Mouse (Mus musculus) MEL (cell line): ENCODE measurements around the gene Foxj2. TPM values are rescaled to one million over a fixed set of nuclear protein-coding genes. Genes with fewer than 3 reads are reported as not detected.

Experiments used
- DNase-seq: peaks from one replicate; pipeline ENCODE4 v3.0.0; 2011; ENCODE audit warnings: low read depth, low spot score
- H3K27ac ChIP-seq: 2 replicates; pipeline ENCODE4 v1.5.1; 2012; ENCODE audit warnings: low read depth, mild to moderate bottlenecking, control low read depth, low read length, moderate library complexity; ENCODE audit not compliant: control insufficient read depth
- H3K27me3 ChIP-seq, 2 experiments: fragments of 150-350 bp in 1 of 2; sonication (generic) in 1 of 2; 2 replicates each; pipeline ENCODE4 v1.6.1; 2012; ENCODE audit warnings: low read length in 2 of 2, mild to moderate bottlenecking in 2 of 2, improper control_type of control experiment in 1 of 2, moderate library complexity in 1 of 2; ENCODE audit not compliant: insufficient read depth in 2 of 2, control insufficient read depth in 1 of 2
- H3K36me3 ChIP-seq, 2 experiments: 2 replicates each; pipeline ENCODE4 v1.6.1; 2012 to 2014; ENCODE audit warnings: low read length in 2 of 2, improper control_type of control experiment in 1 of 2, inconsistent platforms in 1 of 2, mild to moderate bottlenecking in 1 of 2; ENCODE audit not compliant: insufficient read depth in 2 of 2, control insufficient read depth in 1 of 2
- H3K4me1 ChIP-seq, 2 experiments: fragments of 150-350 bp in 1 of 2; sonication (generic) in 1 of 2; 2 replicates each; pipeline ENCODE4 v1.6.1; 2012; ENCODE audit warnings: low read length in 2 of 2, improper control_type of control experiment in 1 of 2, mild to moderate bottlenecking in 1 of 2; ENCODE audit not compliant: insufficient read depth in 2 of 2, control insufficient read depth in 1 of 2
- H3K4me3 ChIP-seq, 2 experiments: fragments of 150-350 bp in 1 of 2; sonication (generic) in 1 of 2; 2 replicates each; pipeline ENCODE4 v1.5.1; 2012; ENCODE audit warnings: low read depth in 2 of 2, low read length in 2 of 2, mild to moderate bottlenecking in 2 of 2, moderate library complexity in 2 of 2, control low read depth in 1 of 2, improper control_type of control experiment in 1 of 2; ENCODE audit not compliant: control insufficient read depth in 1 of 2, insufficient read depth in 1 of 2
- H3K79me2 ChIP-seq: 2 replicates; pipeline ENCODE4 v1.6.1; 2012; ENCODE audit warnings: mild to moderate bottlenecking, low read length, moderate library complexity; ENCODE audit not compliant: control insufficient read depth, poor library complexity, insufficient read depth
- H3K9ac ChIP-seq: 2 replicates; pipeline ENCODE4 v1.6.1; 2012; ENCODE audit warnings: low read depth, mild to moderate bottlenecking, control low read depth, low read length, moderate library complexity; ENCODE audit not compliant: control insufficient read depth, poor library complexity, severe bottlenecking
- H3K9me3 ChIP-seq: fragments of 150-350 bp; sonication (generic); replicated peaks from 2 replicates; pipeline ENCODE4 v1.6.1; 2012; ENCODE audit warnings: mild to moderate bottlenecking, low read length, improper control_type of control experiment, moderate library complexity; ENCODE audit not compliant: insufficient read depth
- CTCF ChIP-seq, 3 experiments: IDR thresholded peaks in 2 of 3; conservative IDR thresholded peaks in 1 of 3; 2 replicates each; pipeline ENCODE4 v1.5.1; 2011 to 2012; ENCODE audit warnings: low read length in 3 of 3, low read depth in 2 of 3, mild to moderate bottlenecking in 2 of 3, improper control_type of control experiment in 1 of 3, inconsistent platforms in 1 of 3, mixed read lengths in 1 of 3, moderate library complexity in 1 of 3; ENCODE audit not compliant: control insufficient read depth in 1 of 3, insufficient read depth in 1 of 3, poor library complexity in 1 of 3, severe bottlenecking in 1 of 3
- EP300 ChIP-seq, 2 experiments: IDR thresholded peaks; 2 replicates each; pipeline ENCODE4 v1.6.1; 2011; ENCODE audit warnings: improper control_type of control experiment in 2 of 2, low read length in 2 of 2, low read depth in 1 of 2, mild to moderate bottlenecking in 1 of 2
- ETS1 ChIP-seq: IDR thresholded peaks from 2 replicates; pipeline ENCODE4 v1.6.1; 2012; ENCODE audit warnings: low read depth, mild to moderate bottlenecking, inconsistent platforms, low read length, improper control_type of control experiment, moderate library complexity
- GABPA ChIP-seq: IDR thresholded peaks from 2 replicates; pipeline ENCODE4 v1.6.1; 2012; ENCODE audit warnings: low read depth, mild to moderate bottlenecking, inconsistent platforms, low read length, improper control_type of control experiment, moderate library complexity
- HCFC1 ChIP-seq: IDR thresholded peaks from 2 replicates; pipeline ENCODE4 v1.6.1; 2012; ENCODE audit warnings: low read depth, mild to moderate bottlenecking, inconsistent platforms, low read length, improper control_type of control experiment, moderate library complexity
- KAT2A ChIP-seq: conservative IDR thresholded peaks from 2 replicates; pipeline ENCODE4 v1.6.1; 2012; ENCODE audit warnings: low read depth, low read length, improper control_type of control experiment, inconsistent platforms
- MAX ChIP-seq: IDR thresholded peaks from 2 replicates; pipeline ENCODE4 v1.6.1; 2011; ENCODE audit warnings: low read length, improper control_type of control experiment
- MAZ ChIP-seq: IDR thresholded peaks from 2 replicates; pipeline ENCODE4 v1.6.1; 2012; ENCODE audit warnings: low read depth, mild to moderate bottlenecking, inconsistent platforms, low read length, improper control_type of control experiment
- MEF2A ChIP-seq: IDR thresholded peaks from 2 replicates; pipeline ENCODE4 v1.6.1; 2014; ENCODE audit warnings: low read depth, mild to moderate bottlenecking, inconsistent platforms, low read length, improper control_type of control experiment; ENCODE audit not compliant: poor library complexity, insufficient replicate concordance, severe bottlenecking; ENCODE audit errors: extremely low read depth
- MXI1 ChIP-seq: IDR thresholded peaks from 2 replicates; pipeline ENCODE4 v1.6.1; 2011; ENCODE audit warnings: mild to moderate bottlenecking, low read depth, low read length, improper control_type of control experiment
- MYB ChIP-seq: IDR thresholded peaks from 2 replicates; pipeline ENCODE4 v1.6.1; 2011; ENCODE audit warnings: mild to moderate bottlenecking, low read depth, low read length, improper control_type of control experiment
- NELFE ChIP-seq: IDR thresholded peaks from 2 replicates; pipeline ENCODE4 v1.6.1; 2011; ENCODE audit warnings: low read depth, low read length, improper control_type of control experiment
- POLR2A ChIP-seq, 2 experiments: IDR thresholded peaks; 2 replicates each; pipeline ENCODE4 v1.6.1; 2011 to 2012; ENCODE audit warnings: low read length in 2 of 2, mild to moderate bottlenecking in 2 of 2, control low read depth in 1 of 2, improper control_type of control experiment in 1 of 2, low read depth in 1 of 2, moderate library complexity in 1 of 2; ENCODE audit not compliant: control insufficient read depth in 1 of 2, insufficient read depth in 1 of 2, poor library complexity in 1 of 2
- POLR2AphosphoS2 ChIP-seq: IDR thresholded peaks from 2 replicates; pipeline ENCODE4 v1.6.1; 2011; ENCODE audit warnings: low read length, improper control_type of control experiment
- RAD21 ChIP-seq: IDR thresholded peaks from 2 replicates; pipeline ENCODE4 v1.6.1; 2011; ENCODE audit warnings: mild to moderate bottlenecking, low read depth, low read length, improper control_type of control experiment
- RCOR1 ChIP-seq: IDR thresholded peaks from 2 replicates; pipeline ENCODE4 v1.6.1; 2012; ENCODE audit warnings: low read depth, mild to moderate bottlenecking, inconsistent platforms, low read length, improper control_type of control experiment
- SIN3A ChIP-seq: IDR thresholded peaks from 2 replicates; pipeline ENCODE4 v1.6.1; 2012; ENCODE audit warnings: low read length, improper control_type of control experiment, inconsistent platforms
- TCF12 ChIP-seq: IDR thresholded peaks from 2 replicates; pipeline ENCODE4 v1.6.1; 2014; ENCODE audit warnings: low read depth, mild to moderate bottlenecking, inconsistent platforms, low read length, improper control_type of control experiment, moderate library complexity
- UBTF ChIP-seq: IDR thresholded peaks from 2 replicates; pipeline ENCODE4 v1.6.1; 2012; ENCODE audit warnings: low read depth, mild to moderate bottlenecking, inconsistent platforms, low read length, improper control_type of control experiment, moderate library complexity, borderline replicate concordance; ENCODE audit not compliant: insufficient read depth
- USF2 ChIP-seq, 2 experiments: IDR thresholded peaks; 2 replicates each; pipeline ENCODE4 v1.6.1; 2011 to 2012; ENCODE audit warnings: improper control_type of control experiment in 2 of 2, low read length in 2 of 2, borderline replicate concordance in 1 of 2, inconsistent platforms in 1 of 2, low read depth in 1 of 2, mild to moderate bottlenecking in 1 of 2; ENCODE audit not compliant: insufficient read depth in 1 of 2
- ZC3H11A ChIP-seq: IDR thresholded peaks from 2 replicates; pipeline ENCODE4 v1.6.1; 2012; ENCODE audit warnings: low read depth, mild to moderate bottlenecking, inconsistent platforms, low read length, improper control_type of control experiment
- ZNF384 ChIP-seq: IDR thresholded peaks from 2 replicates; pipeline ENCODE4 v1.6.1; 2012; ENCODE audit warnings: low read depth, mild to moderate bottlenecking, inconsistent platforms, low read length, improper control_type of control experiment
- polyA plus RNA-seq, 2 experiments: library from polyadenylated mRNA; stranded (reverse) in 1 of 2; unstranded in 1 of 2; fragments of >175 nt in 1 of 2; fragments of >200 nt in 1 of 2; gene quantifications; 2 replicates each; pipeline versions ENCODE4 v1.2.1 to v1.2.4; 2012; ENCODE audit warnings: low replicate concordance in 2 of 2, low read depth in 1 of 2; ENCODE audit not compliant: insufficient read length in 2 of 2, insufficient read depth in 1 of 2, missing spikeins in 1 of 2
- total RNA-seq: library from RNA; depleted of rRNA; stranded (reverse); fragments of 300-350 nt; gene quantifications from 2 replicates; pipeline ENCODE4 v1.2.3, GENCODE M21; 2012

Foxj2 gene
- total and polyA plus RNA-seq, 3 experiments, result 2.2 to 8.6 TPM; not detected in 1

DNA sequence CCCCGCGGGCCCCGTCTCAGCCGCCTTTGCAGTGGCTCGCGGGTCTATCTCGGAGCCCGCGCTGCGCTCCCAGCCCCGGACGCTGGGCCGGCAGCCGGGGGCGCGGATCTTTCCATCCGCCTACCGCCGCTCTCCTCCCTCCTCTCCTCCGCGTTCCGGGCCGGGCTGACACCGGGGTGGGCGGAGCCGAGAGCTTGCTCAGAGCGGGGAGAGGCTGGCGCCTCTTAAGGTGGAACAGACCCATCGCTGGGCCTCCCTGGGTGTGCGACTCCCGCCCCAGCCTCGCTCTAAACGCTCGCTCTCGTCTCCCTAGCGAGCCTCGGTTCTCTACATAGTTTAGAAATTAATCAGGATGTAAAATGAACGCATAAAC is 8.4 kb upstream of the Foxj2 start:
- no peaks in the 10 kb centered on the region for H3K9me3 ChIP-seq
- H3K4me3 ChIP-seq, result peak overlapping the region; percentile 67 to 86
- peak; percentile 92 for DNase-seq
- no peaks in the 10 kb centered on the region for H3K27me3 ChIP-seq
- peak overlapping the region; percentile 96 for H3K27ac ChIP-seq
- peaks cover 0 to 17% of the 10 kb centered on the region in 2 experiments; a peak in 2 of 4 replicates for H3K36me3 ChIP-seq
- H3K79me2 ChIP-seq, result no peaks in the 10 kb centered on the region; the same call in 1 of the 2 replicates
- H3K4me1 ChIP-seq, result peaks cover 7 to 14% of the 10 kb centered on the region in 2 experiments
- TF ChIP-seq POLR2AphosphoS2 (0 out of 2 replicates have a peak, but pooled peaks have one; percentile 16), UBTF (no peak), GABPA (no peak), CTCF (IDR thresholded peaks at IDR 0.05 in 2 of 3, conservative IDR thresholded peaks at IDR 0.05 in 1 of 3; ENCODE audit: control insufficient read depth in 1 of 3, insufficient read depth in 1 of 3, low read depth in 2 of 3, low read length in 3 of 3, poor library complexity in 1 of 3, severe bottlenecking in 1 of 3) (no peak), EP300 (IDR thresholded peaks at IDR 0.05; ENCODE audit: low read depth in 1 of 2, low read length in 2 of 2) (peak in 1 of 2 experiments; percentile 16; a peak in 2 of 4 replicates), KAT2A (no peak), RAD21 (no peak), POLR2A (IDR thresholded peaks at IDR 0.05; ENCODE audit: control insufficient read depth in 1 of 2, insufficient read depth in 1 of 2, low read depth in 1 of 2, low read length in 2 of 2, poor library complexity in 1 of 2) (peak in 1 of 2 experiments; percentile 75; a peak in 3 of 4 replicates), HCFC1 (no peak; the same call in 1 of the 2 replicates), NELFE (peak; percentile 21), ZNF384 (no peak), SIN3A (peak; percentile 22; the same call in 1 of the 2 replicates), MXI1 (0 out of 2 replicates have a peak, but pooled peaks have one; percentile 29), ETS1 (no peak), MAZ (no peak), MAX (no peak), USF2 (IDR thresholded peaks at IDR 0.05; ENCODE audit: borderline replicate concordance in 1 of 2, insufficient read depth in 1 of 2, low read depth in 1 of 2, low read length in 2 of 2) (no peak), RCOR1 (no peak), MYB (no peak), ZC3H11A (no peak), TCF12 (0 out of 2 replicates have a peak, but pooled peaks have one; percentile 31), MEF2A (no peak)
- TF ChIP-seq, all 39 proteins: peak for 7
- H3K9ac ChIP-seq, result peak overlapping the region; percentile 89
